Mouse (Mus musculus): ENCODE data around the gene Rfx2.

GRCm38 (mm10) chr17:56808518-56808917, 22.3 kb downstream of the Rfx2 start:
- TF ChIP-seq CTCF (IDR thresholded peaks at IDR 0.05; ENCODE audit: borderline replicate concordance, insufficient read depth, low read length) = peak; percentile 100
- no peak for TF ChIP-seq POLR2A (IDR thresholded peaks at IDR 0.05; ENCODE audit: low read depth, low read length)
